Mouse (Mus musculus) spleen, adult 2 months (tissue): Measurements from ENCODE around the gene Ppfia4.

Experiments used
- CTCF ChIP-seq: fragments of 200-500 bp; IDR thresholded peaks from 2 replicates; pipeline ENCODE4 v1.5.1; 2011; ENCODE audit warnings: mild to moderate bottlenecking, inconsistent platforms; ENCODE audit not compliant: insufficient read depth, insufficient read length, insufficient replicate concordance; ENCODE audit errors: extremely low read depth
- POLR2A ChIP-seq: fragments of 200-500 bp; IDR thresholded peaks from 2 replicates; pipeline ENCODE4 v1.6.1; 2011; ENCODE audit warnings: low read depth, low read length, inconsistent platforms

GRCm38 (mm10) chr1:134270026-134270425 lies 62.7 kb downstream of the Ppfia4 start:
- no peak for TF ChIP-seq POLR2A
- no peak for TF ChIP-seq CTCF
